8 mouse cellular contexts compared by ENCODE assay signal in the genomic region with DNA sequence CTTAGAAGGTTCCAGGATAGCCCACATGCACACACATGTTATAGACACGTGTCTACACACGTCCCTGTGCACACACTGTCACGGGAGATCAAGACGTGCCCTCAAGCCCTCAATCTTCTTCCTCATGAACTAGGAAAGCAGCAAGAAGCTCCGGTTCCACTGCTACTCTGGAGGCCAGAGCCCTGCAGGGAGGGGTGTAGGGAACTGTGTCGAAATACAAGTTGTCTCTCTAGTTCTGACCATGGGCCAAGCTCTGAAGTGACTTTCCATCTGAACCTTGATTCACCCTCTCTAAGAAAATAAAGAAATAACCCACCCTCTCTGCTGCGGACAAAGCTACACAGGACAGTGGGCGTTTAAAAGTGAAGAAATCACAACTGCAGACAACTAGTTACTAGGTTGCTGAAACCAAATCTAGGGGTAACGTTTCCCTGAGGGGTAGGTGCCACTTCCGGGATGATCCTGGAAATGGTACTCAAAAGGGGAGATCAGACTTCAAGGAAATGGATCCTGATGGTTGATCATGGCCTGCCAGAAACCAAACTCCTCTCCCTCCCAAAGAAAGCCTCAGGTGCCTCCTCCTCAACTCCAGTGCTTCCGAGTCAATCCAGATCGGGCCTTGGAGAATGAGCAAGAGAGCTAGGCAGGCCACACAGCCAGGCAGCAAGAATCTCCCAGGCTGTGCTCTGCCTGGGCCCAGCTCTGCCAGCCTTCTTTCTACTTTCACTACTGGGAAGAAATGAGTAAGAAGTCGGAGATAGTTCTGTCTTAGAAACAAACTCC. TPM values are rescaled to one million over a fixed set of nuclear protein-coding genes. Genes with fewer than 3 reads are reported as not detected.
DNase-seq lines count a peak whose midpoint lies in the region; TF ChIP-seq lines count a peak whose summit lies in the region.

No protein-coding gene starts in this region.

- peak overlapping the region; percentile 98 for H3K9ac ChIP-seq in liver, adult 2 months (ENCODE audit: low read depth, low read length)

- peak; percentile 78 for DNase-seq in liver, adult 2 months (ENCODE audit: extremely low read depth, low read depth, low spot score)
- DNase-seq in liver = no peak
- DNase-seq in hindbrain, embryonic 10.5 days (ENCODE audit: low spot score) = no peak
- peak; percentile 28 for DNase-seq in lung, postnatal 14 days
- no peak for DNase-seq in frontal cortex, postnatal 10 days (ENCODE audit: low spot score in 2 of 2)
- no peak for DNase-seq in thymus, postnatal 10 days (ENCODE audit: low spot score in 2 of 2)
- DNase-seq in thymus, adult 18-20 months = no peak

- peaks cover 18% of the 10 kb centered on the region for H3K4me1 ChIP-seq in liver, adult 2 months (ENCODE audit: control insufficient read depth, insufficient read depth, low read length)
- H3K4me1 ChIP-seq in cortical plate, adult 2 months (ENCODE audit: control insufficient read depth, insufficient read depth, low read length) = peaks cover 8% of the 10 kb centered on the region
- peaks cover 36% of the 10 kb centered on the region for H3K4me1 ChIP-seq in hindbrain, embryonic 10.5 days (replicated peaks)

- TF ChIP-seq CTCF in liver, adult 2 months (IDR thresholded peaks at IDR 0.05; ENCODE audit: low read depth, low read length) = no peak
- TF ChIP-seq CTCF in cortical plate, adult 2 months (IDR thresholded peaks at IDR 0.05; ENCODE audit: extremely low read depth, insufficient read depth, low read length) = no peak

- H3K36me3 ChIP-seq in liver, adult 2 months (ENCODE audit: control insufficient read depth, insufficient read depth, low read length) = peaks cover 33% of the 10 kb centered on the region
- peaks cover 37% of the 10 kb centered on the region for H3K36me3 ChIP-seq in hindbrain, embryonic 10.5 days

- H3K9me3 ChIP-seq in hindbrain, embryonic 10.5 days = no peaks in the 10 kb centered on the region

- peaks cover 22% of the 10 kb centered on the region; the same call in 1 of the 2 replicates for H3K79me2 ChIP-seq in liver, adult 2 months (ENCODE audit: control insufficient read depth, insufficient read depth, low read length)

- peak overlapping the region; percentile 97 for H3K27ac ChIP-seq in liver, adult 2 months (replicated peaks; ENCODE audit: insufficient read depth, low read depth, low read length)
- H3K27ac ChIP-seq in cortical plate, adult 2 months (ENCODE audit: insufficient read depth, low read length) = peak overlapping the region; percentile 8; the same call in 1 of the 2 replicates
- peak overlapping the region; percentile 92; the same call in 1 of the 2 replicates for H3K27ac ChIP-seq in hindbrain, embryonic 10.5 days

- H3K4me3 ChIP-seq in liver, adult 2 months (ENCODE audit: insufficient read depth, low read depth, low read length) = peak overlapping the region; percentile 94
- H3K4me3 ChIP-seq in cortical plate, adult 2 months (ENCODE audit: insufficient read depth, low read length) = peak overlapping the region; percentile 70
- peak overlapping the region; percentile 93 for H3K4me3 ChIP-seq in hindbrain, embryonic 10.5 days

- 15% methylated on average over 13 of the region's 13 CpGs for WGBS in liver, adult 2 months
- 67% methylated on average over 13 of the region's 13 CpGs for WGBS in hindbrain, embryonic 10.5 days

- TF ChIP-seq POLR2A in liver, adult 2 months (IDR thresholded peaks at IDR 0.05; ENCODE audit: extremely low read depth, insufficient read depth, low read length) = no peak
- TF ChIP-seq POLR2A in cortical plate, adult 2 months (IDR thresholded peaks at IDR 0.05; ENCODE audit: extremely low read depth, insufficient read depth, low read length) = no peak

- no peaks in the 10 kb centered on the region for H3K27me3 ChIP-seq in liver, adult 2 months (ENCODE audit: control insufficient read depth, insufficient read depth, low read length)
- no peaks in the 10 kb centered on the region for H3K27me3 ChIP-seq in hindbrain, embryonic 10.5 days (ENCODE audit: insufficient read depth, poor library complexity, severe bottlenecking)

RNA-seq across cellular contexts. Expression of a gene that starts 1.4 kb away (rescaled TPM):
- total RNA-seq in liver, adult 2 months (2014; rRNA removed) = 48.9 and 60.9 TPM in 2 replicates
- polyA plus RNA-seq in liver, adult 2 months (2012; rRNA removed) = 330 and 511 TPM in 2 replicates
- polyA plus RNA-seq in cortical plate, adult 2 months (2012; rRNA removed) = 103 and 117 TPM in 2 replicates
- 26.3 and 28.3 TPM in 2 replicates for polyA plus RNA-seq in hindbrain, embryonic 10.5 days (2016; fragmentation: Nextera tagmentation; extraction: Ambion mirVana)

RNA-seq across cellular contexts. Expression of a gene that starts 17.8 kb away (rescaled TPM):
- total RNA-seq in liver, adult 2 months (2014; rRNA removed) = 5.3 and 5.4 TPM in 2 replicates
- 6.3 and 7.2 TPM in 2 replicates for polyA plus RNA-seq in liver, adult 2 months (2012; rRNA removed)
- 16.0 and 18.3 TPM in 2 replicates for polyA plus RNA-seq in cortical plate, adult 2 months (2012; rRNA removed)
- polyA plus RNA-seq in hindbrain, embryonic 10.5 days (2016; fragmentation: Nextera tagmentation; extraction: Ambion mirVana) = 23.0 and 34.8 TPM in 2 replicates

RNA-seq across cellular contexts. Expression of a gene that starts 47.0 kb away (rescaled TPM):
- total RNA-seq in liver, adult 2 months (2014; rRNA removed) = 16.3 and 18.5 TPM in 2 replicates
- 11.2 and 12.4 TPM in 2 replicates for polyA plus RNA-seq in liver, adult 2 months (2012; rRNA removed)
- polyA plus RNA-seq in cortical plate, adult 2 months (2012; rRNA removed) = 44.3 and 45.6 TPM in 2 replicates
- 71.8 and 84.1 TPM in 2 replicates for polyA plus RNA-seq in hindbrain, embryonic 10.5 days (2016; fragmentation: Nextera tagmentation; extraction: Ambion mirVana)

RNA-seq across cellular contexts. Expression of a gene that starts 47.4 kb away (rescaled TPM):
- total RNA-seq in liver, adult 2 months (2014; rRNA removed) = 26.7 and 29.3 TPM in 2 replicates
- 19.0 and 27.7 TPM in 2 replicates for polyA plus RNA-seq in liver, adult 2 months (2012; rRNA removed)
- polyA plus RNA-seq in cortical plate, adult 2 months (2012; rRNA removed) = 28.2 and 30.5 TPM in 2 replicates
- polyA plus RNA-seq in hindbrain, embryonic 10.5 days (2016; fragmentation: Nextera tagmentation; extraction: Ambion mirVana) = 20.4 and 25.7 TPM in 2 replicates

RNA-seq across cellular contexts. Expression of a gene that starts 58.8 kb away (rescaled TPM):
- 14.6 and 14.8 TPM in 2 replicates for total RNA-seq in liver, adult 2 months (2014; rRNA removed)
- polyA plus RNA-seq in liver, adult 2 months (2012; rRNA removed) = 12.0 and 14.2 TPM in 2 replicates
- polyA plus RNA-seq in cortical plate, adult 2 months (2012; rRNA removed) = 90.3 and 92.6 TPM in 2 replicates
- polyA plus RNA-seq in hindbrain, embryonic 10.5 days (2016; fragmentation: Nextera tagmentation; extraction: Ambion mirVana) = 275 and 282 TPM in 2 replicates

Comparison
In these comparisons a context has a peak if more than half of its experiments do, and no peak if none do; other contexts are left out.
1. DNase-seq: peak in liver, adult 2 months (single experiment) and lung, postnatal 14 days (single experiment); none in liver (single experiment), hindbrain, embryonic 10.5 days (single experiment), frontal cortex, postnatal 10 days (0 of 2), thymus, postnatal 10 days (0 of 2) and thymus, adult 18-20 months (0 of 2).
2. H3K27ac ChIP-seq: peak in every context shown above with its lines; median percentile 97 in liver, adult 2 months; 92 in hindbrain, embryonic 10.5 days; 8 in cortical plate, adult 2 months.
3. Peak in every context shown above with its lines, with median percentiles within 50 percentile points of each other: H3K4me3 ChIP-seq.